Mouse (Mus musculus) forebrain, embryonic 15.5 days (tissue): ENCODE data around the gene Ccdc73. TPM values are rescaled to one million over a fixed set of nuclear protein-coding genes. Genes with fewer than 3 reads are reported as not detected.
"Not testable (repeated sequence)": the region's sequence is repeated elsewhere in the genome, so short reads cannot be mapped to it uniquely, and the experiment has no call there.

Experiments used
- ATAC-seq: fragments of 200-750 bp; cut with Nextera tagmentation; replicated peaks from 2 replicates; pipeline ENCODE4 v1.8.0; 2017; ENCODE audit warnings: mild to moderate bottlenecking, moderate TSS enrichment, moderate library complexity
- H3K27ac ChIP-seq: fragments of 300-500 bp; sonication (generic); replicated peaks from 2 replicates; pipeline ENCODE4 v1.5.1; 2015; ENCODE audit warnings: mild to moderate bottlenecking, inconsistent platforms
- H3K27me3 ChIP-seq: fragments of 300-500 bp; sonication (generic); 2 replicates; pipeline ENCODE4 v1.6.1; 2015; ENCODE audit warnings: inconsistent platforms
- H3K36me3 ChIP-seq: fragments of 300-500 bp; sonication (generic); 2 replicates; pipeline ENCODE4 v1.6.1; 2015; ENCODE audit warnings: mild to moderate bottlenecking, inconsistent platforms
- H3K4me1 ChIP-seq: fragments of 300-500 bp; sonication (generic); 2 replicates; pipeline ENCODE4 v1.6.1; 2015; ENCODE audit warnings: inconsistent platforms
- H3K4me2 ChIP-seq: fragments of 300-500 bp; sonication (generic); replicated peaks from 2 replicates; pipeline ENCODE4 v1.6.1; 2015; ENCODE audit warnings: mild to moderate bottlenecking, inconsistent platforms
- H3K4me3 ChIP-seq: fragments of 300-500 bp; sonication (generic); 2 replicates; pipeline ENCODE4 v1.5.1; 2015; ENCODE audit warnings: mild to moderate bottlenecking, inconsistent platforms
- H3K9ac ChIP-seq: fragments of 300-500 bp; sonication (generic); replicated peaks from 2 replicates; pipeline ENCODE4 v1.6.1; 2015; ENCODE audit warnings: mild to moderate bottlenecking, inconsistent platforms
- H3K9me3 ChIP-seq: fragments of 300-500 bp; sonication (generic); 2 replicates; pipeline ENCODE4 v1.6.1; 2016; ENCODE audit warnings: inconsistent platforms
- WGBS: fragments of 180-500 bp; shearing (Covaris S2); methylation state at CpG from one replicate; pipeline ENCODE4 v1.1.7; 2015; ENCODE audit warnings: mixed read lengths; 5-methylcytosine and 5-hydroxymethylcytosine counted together
- polyA plus RNA-seq: library from polyadenylated mRNA; unstranded; fragments of >200 nt; fragmentation: Nextera tagmentation; extraction: Ambion mirVana; gene quantifications from 2 replicates; pipeline ENCODE4 v1.2.1, GENCODE M21; 2015

Ccdc73 gene
- polyA plus RNA-seq, 1 experiment from 2014 or later, result 6.6 TPM

DNA sequence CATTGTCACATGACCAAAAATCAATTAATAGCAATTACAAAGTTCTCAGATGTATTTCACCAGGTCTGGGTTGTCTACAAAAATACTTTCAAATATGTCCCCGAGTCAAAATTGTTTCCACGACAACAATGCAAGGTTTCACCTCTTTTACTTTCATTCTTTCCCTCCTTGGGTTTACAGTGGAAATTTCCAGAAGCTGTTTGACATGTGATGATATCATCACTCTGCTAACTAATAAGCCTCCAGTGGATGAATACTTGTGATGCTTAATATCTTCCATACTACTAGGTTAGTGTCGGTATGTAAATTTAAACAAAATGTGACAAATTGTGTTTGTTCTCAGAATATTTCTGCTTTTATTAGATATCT, 17.6 kb upstream of the Ccdc73 start:
- Histone ChIP-seq H3K27ac (no peak overlapping the region), H3K9me3 (no peaks in the 10 kb centered on the region), H3K36me3 (no peaks in the 10 kb centered on the region), H3K9ac (peak overlapping the region; percentile 36), H3K4me2 (peak overlapping the region; percentile 83), H3K4me1 (peaks cover 10% of the 10 kb centered on the region), H3K27me3 (peaks cover 6% of the 10 kb centered on the region; the same call in 1 of the 2 replicates), H3K4me3 (peak overlapping the region; percentile 45)
- WGBS, result 69% methylated on average over 3 of the region's 3 CpGs
- ATAC-seq, result no peak

DNA sequence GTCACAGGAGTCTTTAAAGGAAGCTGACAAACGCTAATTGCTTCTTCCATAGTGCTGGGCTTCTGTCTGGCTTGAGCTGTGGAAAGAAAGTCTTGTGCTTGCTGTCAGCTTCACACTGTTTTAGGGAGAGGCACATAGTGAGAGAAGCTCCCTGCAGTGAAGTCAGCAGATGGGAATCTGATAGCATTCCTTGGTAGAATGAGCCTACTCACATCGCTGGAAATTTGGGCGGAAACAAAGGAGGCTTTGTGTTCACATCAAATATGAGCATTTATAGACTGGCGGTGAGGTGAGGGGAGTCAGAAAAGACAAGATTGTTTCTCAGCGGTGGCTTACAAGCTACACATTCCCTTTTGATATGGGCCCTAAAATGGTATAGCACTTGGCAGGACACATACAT, 15.9 kb upstream of the Ccdc73 start:
- Histone ChIP-seq H3K27ac (no peak overlapping the region), H3K4me3 (no peak overlapping the region), H3K4me1 (peaks cover 10% of the 10 kb centered on the region), H3K9ac (no peak overlapping the region), H3K27me3 (peaks cover 6% of the 10 kb centered on the region; the same call in 1 of the 2 replicates), H3K36me3 (no peaks in the 10 kb centered on the region), H3K9me3 (no peaks in the 10 kb centered on the region), H3K4me2 (no peak overlapping the region)
- ATAC-seq, result no peak
- WGBS, result 16% methylated on average over 5 of the region's 5 CpGs

DNA sequence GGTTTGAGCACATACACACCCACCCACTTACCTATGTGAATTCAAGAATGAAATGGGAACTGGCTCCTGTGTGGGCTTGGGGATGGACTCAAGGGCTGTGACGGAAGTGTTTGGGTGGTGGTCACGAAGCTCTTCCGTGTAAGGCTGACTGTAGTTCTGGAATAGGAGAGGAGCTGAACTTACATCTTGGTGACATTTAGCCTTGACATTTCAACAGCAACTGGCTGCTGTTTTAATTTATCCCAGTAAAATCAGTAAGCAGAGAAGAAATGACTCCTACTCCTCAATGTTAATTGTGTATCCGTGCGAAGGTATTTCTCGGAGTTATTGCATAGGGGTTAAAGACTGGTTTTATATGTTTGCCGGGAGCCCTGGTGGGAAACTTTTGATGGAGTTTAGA, 15.1 kb upstream of the Ccdc73 start:
- WGBS, result 93% methylated on average over 7 of the region's 7 CpGs
- H3K27me3 ChIP-seq, result peaks cover 6% of the 10 kb centered on the region; the same call in 1 of the 2 replicates

DNA sequence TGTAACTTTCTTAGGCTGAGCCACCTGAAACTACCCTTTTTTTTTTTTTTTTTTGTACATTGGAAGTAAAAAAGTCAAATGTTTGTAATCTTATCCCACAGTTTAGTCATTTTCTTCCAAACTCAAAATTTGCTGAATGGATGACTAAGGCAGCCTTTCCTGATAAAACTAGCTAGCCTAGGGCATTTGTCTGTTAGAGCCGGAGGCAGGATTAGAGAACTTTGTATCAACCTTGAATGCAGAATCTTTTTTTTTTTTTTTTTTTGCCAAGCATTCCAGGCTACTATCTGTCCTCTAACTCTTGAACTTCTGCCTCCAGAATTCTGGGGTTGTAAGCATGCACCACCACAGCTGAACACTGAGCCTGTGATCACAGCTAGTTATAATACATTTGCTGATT, 12.8 kb upstream of the Ccdc73 start:
- no peak overlapping the region for H3K9ac ChIP-seq
- WGBS, result 73% methylated on average over 1 of the region's 1 CpGs
- ATAC-seq, result no peak

More for the DNA sequence above, 15.1 kb upstream of the Ccdc73 start:
- Histone ChIP-seq H3K4me3 (no peak overlapping the region), H3K36me3 (no peaks in the 10 kb centered on the region), H3K27ac (no peak overlapping the region), H3K4me1 (peaks cover 10% of the 10 kb centered on the region), H3K4me2 (no peak overlapping the region), H3K9ac (no peak overlapping the region), H3K9me3 (no peaks in the 10 kb centered on the region)
- no peak for ATAC-seq

DNA sequence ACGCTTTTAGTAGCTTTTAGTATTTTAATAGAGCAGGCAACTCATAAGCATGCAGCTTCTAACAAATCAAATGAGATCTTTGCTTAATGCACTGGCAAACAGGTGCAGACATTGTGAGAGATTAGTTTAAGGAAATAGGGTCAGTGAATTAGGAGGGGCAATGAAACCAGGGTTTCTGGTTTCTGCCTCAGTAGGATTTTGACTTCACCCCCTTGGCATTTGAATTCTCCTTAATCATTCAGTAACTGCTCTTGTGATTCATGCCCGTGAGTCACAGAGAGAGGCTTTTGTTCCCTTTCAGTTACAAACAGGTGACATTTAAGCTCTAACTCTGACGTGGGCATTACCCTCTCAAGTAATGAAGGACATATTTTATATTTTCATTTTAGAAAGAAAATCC, 11.9 kb upstream of the Ccdc73 start:
- no peak overlapping the region for H3K27ac ChIP-seq
- no peaks in the 10 kb centered on the region for H3K4me1 ChIP-seq
- no peak for ATAC-seq
- WGBS, result 17% methylated on average over 3 of the region's 3 CpGs
- no peaks in the 10 kb centered on the region for H3K9me3 ChIP-seq
- H3K27me3 ChIP-seq, result peaks cover 3% of the 10 kb centered on the region; the same call in 1 of the 2 replicates
- no peak overlapping the region for H3K9ac ChIP-seq
- no peak overlapping the region for H3K4me3 ChIP-seq
- no peak overlapping the region for H3K4me2 ChIP-seq
- no peaks in the 10 kb centered on the region for H3K36me3 ChIP-seq

More for the DNA sequence above, 12.8 kb upstream of the Ccdc73 start:
- Histone ChIP-seq H3K27me3 (peaks cover 6% of the 10 kb centered on the region; the same call in 1 of the 2 replicates), H3K4me3 (no peak overlapping the region), H3K4me2 (no peak overlapping the region), H3K27ac (no peak overlapping the region), H3K4me1 (peaks cover 1% of the 10 kb centered on the region), H3K36me3 (no peaks in the 10 kb centered on the region), H3K9me3 (no peaks in the 10 kb centered on the region)

DNA sequence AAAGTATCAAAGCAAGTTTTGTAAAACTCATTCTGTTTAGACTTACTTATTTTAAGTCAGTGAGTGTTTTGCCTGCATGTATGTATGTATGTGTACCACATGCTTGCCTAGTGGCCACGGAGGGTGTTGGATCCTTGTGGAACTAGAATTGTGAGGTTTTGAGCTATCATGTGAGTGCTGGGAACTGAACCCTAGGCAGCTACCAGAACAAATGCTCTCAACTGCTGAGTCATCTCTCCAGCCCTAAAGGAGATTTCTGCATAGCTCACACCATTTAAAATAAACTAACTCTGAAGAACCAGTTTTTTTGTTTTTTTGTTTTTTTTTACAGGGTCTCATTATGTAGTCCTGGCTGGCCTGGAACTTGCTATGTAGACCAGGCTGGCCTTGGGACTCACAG, 11.4 kb upstream of the Ccdc73 start:
- ATAC-seq, result no peak
- Histone ChIP-seq H3K9me3 (no peaks in the 10 kb centered on the region), H3K4me2 (no peak overlapping the region), H3K27me3 (no peaks in the 10 kb centered on the region), H3K4me1 (no peaks in the 10 kb centered on the region), H3K27ac (no peak overlapping the region), H3K9ac (no peak overlapping the region), H3K4me3 (no peak overlapping the region), H3K36me3 (no peaks in the 10 kb centered on the region)
- WGBS, result 53% methylated on average over 1 of the region's 1 CpGs

DNA sequence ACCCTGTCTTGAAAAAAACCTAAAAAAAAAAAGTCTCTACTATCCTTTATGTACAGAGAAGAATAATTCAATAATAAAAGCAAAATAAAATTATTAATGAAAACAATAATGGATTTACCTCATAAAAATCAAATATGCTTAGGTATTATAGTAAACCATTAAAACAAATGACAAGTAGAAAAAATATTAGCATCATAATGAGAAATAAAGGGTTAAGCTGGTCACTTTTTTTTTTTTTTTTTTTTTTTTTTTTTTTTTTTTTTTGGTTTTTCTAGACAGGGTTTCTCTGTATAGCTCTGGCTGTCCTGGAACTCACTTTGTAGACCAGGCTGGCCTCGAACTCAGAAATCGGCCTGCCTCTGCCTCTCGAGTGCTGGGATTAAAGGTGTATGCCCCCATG, 9.5 kb upstream of the Ccdc73 start:
- H3K4me1 ChIP-seq, H3K4me2 ChIP-seq, H3K9me3 ChIP-seq, H3K36me3 ChIP-seq, H3K9ac ChIP-seq, ATAC-seq, H3K4me3 ChIP-seq, H3K27me3 ChIP-seq, H3K27ac ChIP-seq: not testable (repeated sequence)
- 88% methylated on average over 3 of the region's 3 CpGs for WGBS

DNA sequence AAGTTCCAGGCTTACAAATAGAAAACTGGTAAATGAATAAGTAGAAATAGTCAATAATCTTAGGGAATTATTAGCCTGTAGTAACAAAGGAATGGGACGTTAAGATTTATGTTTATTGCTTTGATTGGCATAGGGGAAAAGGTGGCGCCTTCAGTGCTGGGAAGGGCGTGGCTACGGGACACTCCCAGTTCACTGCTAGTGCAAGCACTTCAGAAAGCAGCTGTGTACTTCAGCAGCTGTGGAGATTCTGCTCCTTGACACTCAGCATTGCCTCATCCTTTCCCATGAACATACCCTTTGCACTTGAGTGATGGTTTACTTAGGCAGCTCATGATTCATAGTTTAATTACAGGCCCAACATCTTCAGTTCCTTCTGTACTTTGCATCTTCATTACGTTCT, 8.5 kb upstream of the Ccdc73 start:
- Histone ChIP-seq H3K4me3 (no peak overlapping the region), H3K4me2 (no peak overlapping the region), H3K9me3 (no peaks in the 10 kb centered on the region), H3K9ac (no peak overlapping the region), H3K27ac (no peak overlapping the region), H3K4me1 (no peaks in the 10 kb centered on the region), H3K36me3 (no peaks in the 10 kb centered on the region), H3K27me3 (no peaks in the 10 kb centered on the region)
- 88% methylated on average over 5 of the region's 5 CpGs for WGBS
- ATAC-seq, result no peak

DNA sequence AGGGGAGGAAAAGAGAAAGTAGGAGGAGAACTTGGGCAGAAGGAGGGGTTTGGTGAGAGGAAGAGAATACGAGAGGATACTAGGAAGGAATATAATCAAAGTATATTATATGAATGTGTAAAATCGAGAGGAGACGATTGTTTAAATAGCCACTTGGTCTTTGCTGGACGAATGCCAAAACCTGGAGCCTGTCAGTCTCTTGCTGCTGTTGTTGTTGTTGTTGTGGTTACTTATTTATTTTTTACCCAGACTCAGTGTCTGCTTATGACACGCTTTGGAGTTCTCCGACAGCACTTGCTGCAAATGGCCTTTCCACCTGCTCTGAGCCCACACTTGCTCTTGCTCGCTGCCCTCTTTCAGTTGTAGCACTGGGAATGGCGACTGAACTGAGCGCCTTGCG, 7.2 kb upstream of the Ccdc73 start:
- Histone ChIP-seq H3K4me2 (no peak overlapping the region), H3K4me3 (no peak overlapping the region), H3K9ac (no peak overlapping the region), H3K36me3 (no peaks in the 10 kb centered on the region), H3K27ac (no peak overlapping the region), H3K27me3 (no peaks in the 10 kb centered on the region), H3K4me1 (no peaks in the 10 kb centered on the region), H3K9me3 (no peaks in the 10 kb centered on the region)
- no peak for ATAC-seq
- WGBS, result 79% methylated on average over 10 of the region's 10 CpGs

DNA sequence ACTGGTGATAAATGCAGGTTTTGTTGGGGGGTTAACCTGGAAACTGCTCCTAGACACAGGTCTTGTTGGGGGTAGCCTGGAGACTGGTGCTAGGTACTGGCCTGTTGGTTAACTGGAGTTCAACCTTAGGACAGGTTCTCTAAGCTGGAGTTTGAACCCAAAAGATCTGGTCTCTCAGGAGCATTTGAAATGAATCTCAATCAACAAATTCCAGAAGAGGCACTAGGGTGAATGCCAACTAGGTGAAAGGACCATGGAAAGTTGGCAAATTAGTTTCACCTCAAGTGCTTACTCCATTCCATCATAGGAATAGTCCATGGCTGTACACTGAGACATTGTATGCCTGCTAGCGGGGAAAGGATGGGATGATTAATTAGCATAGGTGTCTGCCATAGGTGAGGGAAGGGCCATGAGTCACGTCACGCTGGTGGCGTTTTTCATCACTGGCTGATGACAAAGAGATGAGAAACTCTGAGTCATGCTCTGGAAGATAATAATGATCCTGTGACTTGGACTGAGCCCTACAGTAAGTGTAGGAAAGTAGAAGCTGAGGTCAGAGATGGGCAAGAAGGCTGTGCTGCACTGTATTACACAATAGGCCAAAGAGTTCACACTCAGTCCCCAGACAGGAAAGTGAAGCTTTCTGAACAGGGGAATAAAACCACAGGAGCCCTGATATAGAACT, 3.3 kb upstream of the Ccdc73 start:
- no peaks in the 10 kb centered on the region for H3K9me3 ChIP-seq
- 92% methylated on average over 4 of the region's 4 CpGs for WGBS
- no peaks in the 10 kb centered on the region for H3K36me3 ChIP-seq
- H3K4me1 ChIP-seq, result no peaks in the 10 kb centered on the region
- no peak overlapping the region for H3K4me2 ChIP-seq
- no peak for ATAC-seq
- no peak overlapping the region for H3K27ac ChIP-seq
- no peak overlapping the region for H3K4me3 ChIP-seq
- H3K27me3 ChIP-seq, result no peaks in the 10 kb centered on the region
- no peak overlapping the region for H3K9ac ChIP-seq

DNA sequence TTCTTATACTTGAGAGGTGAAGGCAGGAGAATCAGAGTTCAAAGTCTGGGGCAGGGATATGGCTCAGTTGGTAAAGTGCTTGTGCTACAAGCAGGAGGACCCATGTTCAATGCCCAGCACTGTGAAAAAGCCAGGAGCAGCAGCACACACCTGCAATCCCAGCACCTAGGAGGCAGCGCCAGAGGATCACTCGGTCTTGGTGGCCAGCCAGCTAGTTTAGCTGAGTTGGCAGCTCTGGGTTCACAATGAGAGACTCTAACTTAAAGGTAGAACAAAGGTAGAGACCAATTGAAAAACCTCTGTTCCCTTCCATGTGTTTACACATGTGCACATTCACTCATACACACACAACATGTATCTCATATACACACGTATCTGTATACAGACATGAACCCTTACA, 1.5 kb downstream of the Ccdc73 start:
- no peak overlapping the region for H3K4me2 ChIP-seq
- no peak overlapping the region for H3K4me3 ChIP-seq
- H3K9me3 ChIP-seq, result no peaks in the 10 kb centered on the region
- no peak for ATAC-seq
- H3K36me3 ChIP-seq, result no peaks in the 10 kb centered on the region
- H3K9ac ChIP-seq, result no peak overlapping the region
- no peak overlapping the region for H3K27ac ChIP-seq
- WGBS, result 83% methylated on average over 3 of the region's 3 CpGs
- H3K27me3 ChIP-seq, result no peaks in the 10 kb centered on the region
- H3K4me1 ChIP-seq, result no peaks in the 10 kb centered on the region

DNA sequence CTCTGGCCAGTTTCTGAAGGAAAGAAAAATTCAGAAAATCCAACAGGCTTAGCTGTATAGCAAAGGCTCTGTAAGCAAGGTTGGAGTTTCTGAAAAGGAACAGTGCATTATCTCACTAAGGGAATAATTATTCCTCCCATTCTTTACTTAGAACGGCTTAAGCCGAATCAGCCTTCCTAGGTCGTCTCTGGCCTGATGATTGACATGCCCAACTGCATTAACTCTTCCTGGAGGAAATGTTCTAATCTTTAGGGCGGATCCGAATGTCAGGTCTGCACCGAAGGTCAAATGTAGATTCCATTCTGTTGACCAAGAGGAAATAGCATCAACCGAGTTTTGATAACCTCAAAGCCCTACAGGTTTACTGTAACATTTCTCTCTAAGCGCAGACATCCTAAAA, 11.2 kb downstream of the Ccdc73 start:
- H3K9me3 ChIP-seq, result no peaks in the 10 kb centered on the region
- no peak overlapping the region for H3K4me2 ChIP-seq
- no peaks in the 10 kb centered on the region for H3K36me3 ChIP-seq
- ATAC-seq, result no peak
- WGBS, result 86% methylated on average over 8 of the region's 8 CpGs
- H3K4me1 ChIP-seq, result no peaks in the 10 kb centered on the region
- H3K27ac ChIP-seq, result no peak overlapping the region
- no peak overlapping the region for H3K4me3 ChIP-seq
- no peaks in the 10 kb centered on the region for H3K27me3 ChIP-seq
- H3K9ac ChIP-seq, result no peak overlapping the region

DNA sequence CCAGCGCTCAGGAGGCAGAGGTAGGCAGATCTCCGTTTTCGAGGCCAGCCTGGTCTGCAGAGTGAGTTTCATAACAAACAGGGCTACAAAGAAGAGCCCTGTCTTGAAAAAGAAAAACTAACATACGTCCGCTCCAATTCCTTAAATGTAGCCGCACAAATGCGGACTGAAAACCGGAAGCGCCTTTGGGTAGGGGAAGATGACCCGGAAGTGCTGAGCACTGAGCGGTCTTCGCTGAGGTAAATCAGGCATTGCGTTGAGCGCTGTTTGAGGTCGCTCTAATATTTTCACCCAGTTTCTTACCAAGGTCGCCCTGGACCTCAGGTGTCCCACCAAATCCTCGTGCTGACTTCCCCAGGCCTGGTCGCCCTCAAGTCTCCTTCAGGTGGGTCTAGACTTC, 18.5 kb downstream of the Ccdc73 start:
- 94% methylated on average over 18 of the region's 18 CpGs for WGBS
- ATAC-seq, result no peak
- H3K4me2 ChIP-seq, result no peak overlapping the region
- H3K27me3 ChIP-seq, result no peaks in the 10 kb centered on the region
- no peaks in the 10 kb centered on the region for H3K4me1 ChIP-seq
- H3K27ac ChIP-seq, result no peak overlapping the region
- H3K9ac ChIP-seq, result no peak overlapping the region
- H3K9me3 ChIP-seq, result no peaks in the 10 kb centered on the region
- no peaks in the 10 kb centered on the region for H3K36me3 ChIP-seq
- H3K4me3 ChIP-seq, result no peak overlapping the region
